Mouse (Mus musculus) frontal cortex, adult 2 months (tissue): Measurements from ENCODE around the gene Prl5a1. TPM values are rescaled to one million over a fixed set of nuclear protein-coding genes. Genes with fewer than 3 reads are reported as not detected.

Source experiments
- DNase-seq, 2 experiments: peaks; one replicate each; pipeline ENCODE4 v3.0.0; 2022; ENCODE audit warnings: low spot score in 1 of 2; ENCODE audit errors: extremely low spot score in 1 of 2
- polyA plus RNA-seq: library from polyadenylated mRNA; depleted of rRNA; stranded (reverse); fragments of >200 nt; gene quantifications from 2 replicates; pipeline ENCODE4 v1.2.3, GENCODE M21; 2012; rRNA removed

The Prl5a1 gene
- polyA plus RNA-seq: not detected in 2 replicates

- no peak for DNase-seq
These were observed at the start of gene Prl5a1 for GRCm38 (mm10) chr13:28142184-28142583. Prl5a1 (plus strand) TSS chr13:28142484.

DNA sequence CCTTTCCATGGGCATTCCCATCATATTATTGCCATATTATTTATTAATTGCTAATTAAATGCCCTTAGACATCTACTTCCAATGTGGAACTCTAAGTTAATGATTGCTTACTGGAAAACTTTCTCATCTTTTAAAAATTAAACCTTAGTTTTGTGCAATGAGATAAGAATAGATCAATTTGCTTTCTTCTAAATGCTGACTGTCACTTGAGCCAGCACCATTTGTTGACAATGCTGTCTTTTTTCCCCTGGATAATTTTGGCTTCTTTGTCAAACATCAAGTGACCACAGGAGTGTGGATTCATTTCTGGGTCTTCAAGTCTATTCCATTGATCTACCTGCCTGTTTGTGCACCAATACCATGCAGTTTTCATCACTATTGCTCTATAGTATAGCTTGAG lies 46.1 kb upstream of the Prl5a1 start:
- no peak for DNase-seq

- DNase-seq: no peak
These were observed 33.7 kb upstream of the Prl5a1 start for GRCm38 (mm10) chr13:28108536-28108935.

- DNase-seq: no peak
These were observed 9.5 kb upstream of the Prl5a1 start for GRCm38 (mm10) chr13:28132781-28133180.

- no peak for DNase-seq
These were observed 6.5 kb upstream of the Prl5a1 start for GRCm38 (mm10) chr13:28135790-28136189.

Other genes starting within 250 kb of the Prl5a1 start
- gene Prl4a1, start 126.3 kb upstream of the Prl5a1 start, polyA plus RNA-seq: 0.56 and 0.90 TPM in 2 replicates
- 1.9 and 2.0 TPM in 2 replicates for gene Gm11361, start 115.0 kb downstream of the Prl5a1 start, polyA plus RNA-seq